Mouse (Mus musculus) cerebellum, postnatal 4 days (tissue): ENCODE results near the gene Gm9817.

Experiments used
- DNase-seq, 2 experiments: peaks; one replicate each; pipeline ENCODE4 v3.0.0; 2022; ENCODE audit warnings: low spot score in 2 of 2, mixed read lengths in 1 of 2

The Gm9817 gene

GRCm38 (mm10) chr13:45089846-45090245, 11.4 kb downstream of the Gm9817 start:
- DNase-seq, result no peak

DNA sequence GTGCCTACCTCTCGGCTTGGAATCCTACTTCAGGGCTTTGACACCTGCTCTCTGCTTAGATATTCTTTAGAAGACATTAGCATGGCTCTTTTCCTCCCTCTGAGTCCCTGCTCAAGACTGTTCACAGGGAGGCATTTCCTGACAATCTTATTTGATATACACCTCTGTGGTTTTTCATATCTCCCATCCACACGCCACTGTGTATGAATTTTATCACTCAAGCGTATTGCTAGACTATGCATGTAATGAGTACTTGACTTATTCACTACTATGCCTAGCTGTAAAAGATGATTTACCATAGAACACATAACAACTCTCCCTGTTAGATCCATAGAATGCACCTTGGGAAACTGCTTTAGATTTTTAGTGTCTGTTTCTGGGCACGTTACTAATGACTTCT, 14.3 kb downstream of the Gm9817 start:
- no peak for DNase-seq

DNA sequence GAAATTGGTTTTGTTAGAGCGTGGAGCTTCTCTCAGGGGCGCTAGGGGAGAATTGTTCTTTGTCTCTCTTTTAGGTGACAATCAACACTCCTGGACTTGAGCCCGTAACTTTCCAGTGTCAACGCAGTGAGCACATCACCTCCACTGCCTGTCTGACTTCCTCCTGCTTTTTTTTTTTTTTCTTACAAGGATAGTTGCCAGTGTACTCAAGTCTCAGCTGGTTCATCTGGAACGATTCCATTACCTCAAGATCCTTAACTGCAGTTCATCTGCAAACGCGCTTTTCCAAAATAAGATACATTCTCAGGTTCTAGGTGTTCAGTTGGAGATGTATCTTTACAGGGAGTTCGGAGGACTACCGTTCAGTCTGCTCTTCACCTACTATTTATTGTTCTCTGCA, 16.5 kb downstream of the Gm9817 start:
- no peak for DNase-seq

DNA sequence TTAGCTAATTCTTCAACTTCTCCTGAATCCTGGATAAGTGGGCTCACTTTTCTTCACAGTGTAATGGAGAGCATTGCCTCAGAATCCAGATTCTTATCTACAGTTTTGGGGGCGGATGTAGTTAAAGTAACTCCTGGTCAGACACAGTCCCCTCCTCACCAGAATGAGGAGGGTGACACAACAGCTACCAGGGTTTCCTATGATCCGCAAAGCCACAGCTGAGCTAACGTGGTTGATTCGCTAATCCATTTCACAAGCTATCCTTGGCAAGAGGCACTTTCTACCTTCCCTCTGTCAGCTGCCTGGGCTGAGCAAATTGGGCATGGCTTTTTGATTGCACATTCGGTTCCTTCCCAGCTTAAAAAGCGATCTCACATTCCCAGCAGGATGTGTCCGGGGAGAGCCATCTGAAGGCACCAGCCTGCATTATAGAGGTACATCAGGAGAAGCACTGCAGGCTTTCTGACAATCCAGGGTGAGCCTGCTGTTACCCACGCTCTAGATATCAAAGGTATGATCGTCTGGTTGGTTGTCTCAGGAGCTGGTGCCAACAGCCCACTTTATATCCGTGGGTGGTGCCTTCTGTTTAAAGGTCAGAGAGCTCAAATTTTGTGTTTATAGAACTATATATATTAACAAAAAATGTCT, 21.2 kb downstream of the Gm9817 start:
- DNase-seq, result no peak

DNA sequence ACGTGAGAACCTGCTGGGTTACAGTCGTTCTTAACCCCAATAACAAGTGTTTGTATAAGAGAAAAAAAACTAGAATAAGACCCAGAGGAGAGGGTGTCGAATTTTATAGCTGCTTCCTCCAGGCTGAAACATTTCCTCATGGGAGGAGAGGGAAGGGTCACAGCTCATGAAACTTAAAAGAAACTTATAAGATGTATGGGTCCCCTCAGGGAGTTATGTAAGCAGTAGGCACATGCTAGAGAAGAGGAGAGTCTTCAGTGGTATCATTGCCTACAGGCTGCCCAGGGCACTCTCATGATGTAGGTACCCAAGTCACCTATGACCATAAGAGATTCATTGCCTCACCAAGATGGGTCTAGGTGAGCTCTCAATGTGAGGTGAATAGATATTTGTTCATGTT, 28.0 kb downstream of the Gm9817 start:
- no peak for DNase-seq

DNA sequence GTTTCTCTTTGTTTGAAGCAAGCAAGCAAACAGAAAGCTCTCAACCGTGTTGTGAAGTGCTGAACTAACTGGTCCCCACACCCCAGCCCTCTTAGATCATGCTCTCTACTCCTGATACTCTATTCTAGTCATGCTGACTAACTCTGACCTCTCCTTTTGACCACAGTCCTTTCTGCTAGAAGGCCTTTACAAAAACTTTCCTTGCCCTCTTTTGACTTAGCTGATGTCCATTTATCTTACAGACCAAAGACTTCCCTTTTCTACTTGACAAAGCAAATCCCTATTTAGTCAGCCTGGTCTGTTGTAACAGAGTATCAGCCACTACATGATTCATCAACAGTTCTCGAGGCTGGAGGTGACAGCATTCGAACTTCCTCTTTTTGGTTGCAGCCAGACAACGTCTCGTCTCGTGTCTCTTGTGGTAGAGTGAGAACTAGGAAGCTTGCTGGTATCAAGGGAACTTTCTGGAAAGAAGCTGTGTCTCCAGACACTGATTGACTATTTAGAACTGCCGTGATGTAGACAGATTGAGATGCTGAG, 30.4 kb downstream of the Gm9817 start:
- DNase-seq, result no peak

GRCm38 (mm10) chr13:45118375-45118774, 39.9 kb downstream of the Gm9817 start:
- no peak for DNase-seq

DNA sequence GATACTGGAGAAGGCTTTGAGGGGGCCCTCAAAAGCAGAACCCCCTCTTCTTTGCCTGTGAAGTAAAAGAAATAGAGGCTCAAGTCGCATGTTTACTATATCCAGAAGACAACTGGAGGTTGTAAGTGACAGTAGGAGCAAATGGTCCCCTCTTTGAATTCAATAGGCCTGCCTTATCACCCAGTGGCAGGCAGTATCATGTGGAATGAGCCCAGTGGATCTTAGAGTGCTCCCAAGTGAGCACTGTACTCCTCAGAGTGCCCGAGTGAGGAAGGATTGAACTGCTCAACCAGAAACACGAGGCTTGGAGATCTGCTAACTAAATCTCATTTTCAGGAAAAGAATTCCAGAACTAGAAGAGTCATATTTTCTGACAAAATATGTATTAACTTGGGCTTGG, 40.3 kb downstream of the Gm9817 start:
- DNase-seq, result no peak
